Mouse (Mus musculus) liver, embryonic 16.5 days (tissue): ENCODE results near the gene Cdc42bpg. TPM values are rescaled to one million over a fixed set of nuclear protein-coding genes. Genes with fewer than 3 reads are reported as not detected.
A peak's percentile ranks its signal among the peaks of the same experiment; 100 is the strongest.
"Not testable (repeated sequence)": the region's sequence is repeated elsewhere in the genome, so short reads cannot be mapped to it uniquely, and the experiment has no call there.

Experiments
- ATAC-seq: fragments of 200-750 bp; cut with Nextera tagmentation; 2 replicates; pipeline ENCODE4 v1.8.0; 2017; ENCODE audit warnings: low read depth, mild to moderate bottlenecking, moderate number of reproducible peaks, moderate library complexity
- H3K27ac ChIP-seq: fragments of 300-500 bp; sonication (generic); 2 replicates; pipeline ENCODE4 v1.5.1; 2014; ENCODE audit warnings: mild to moderate bottlenecking, low read length
- H3K27me3 ChIP-seq: fragments of 300-500 bp; sonication (generic); 2 replicates; pipeline ENCODE4 v1.6.1; 2014; ENCODE audit warnings: low read depth, low read length, mixed read lengths; ENCODE audit not compliant: control insufficient read depth, insufficient read depth
- H3K36me3 ChIP-seq: fragments of 300-500 bp; sonication (generic); 2 replicates; pipeline ENCODE4 v1.6.1; 2014; ENCODE audit warnings: mild to moderate bottlenecking; ENCODE audit not compliant: control insufficient read depth, insufficient read depth
- H3K4me1 ChIP-seq: fragments of 300-500 bp; sonication (generic); 2 replicates; pipeline ENCODE4 v1.6.1; 2014; ENCODE audit warnings: low read depth, low read length, mixed read lengths; ENCODE audit not compliant: control insufficient read depth
- H3K4me2 ChIP-seq: fragments of 300-500 bp; sonication (generic); 2 replicates; pipeline ENCODE4 v1.6.1; 2014; ENCODE audit warnings: low read depth, low read length, mixed read lengths
- H3K4me3 ChIP-seq: fragments of 300-500 bp; sonication (generic); 2 replicates; pipeline ENCODE4 v1.5.1; 2014; ENCODE audit warnings: low read depth, mild to moderate bottlenecking, low read length
- H3K9ac ChIP-seq: fragments of 300-500 bp; sonication (generic); 2 replicates; pipeline ENCODE4 v1.6.1; 2014; ENCODE audit warnings: low read depth, low read length
- H3K9me3 ChIP-seq: fragments of 300-500 bp; sonication (generic); replicated peaks from 2 replicates; pipeline ENCODE4 v1.6.1; 2016; ENCODE audit warnings: low read length; ENCODE audit not compliant: control insufficient read depth
- WGBS: fragments of 180-500 bp; shearing (Covaris S2); extraction: QIAGEN DNeasy Blood & Tissue Kit; methylation state at CpG from one replicate; pipeline ENCODE4 v1.1.7; 2014; ENCODE audit not compliant: insufficient replicate concordance; 5-methylcytosine and 5-hydroxymethylcytosine counted together
- polyA plus RNA-seq: library from polyadenylated mRNA; unstranded; fragments of >200 nt; fragmentation: Nextera tagmentation; extraction: Ambion mirVana; gene quantifications from 2 replicates; pipeline ENCODE4 v1.2.1, GENCODE M21; 2015

Gene Cdc42bpg
- polyA plus RNA-seq, 1 experiment from 2014 or later, result 0.34 TPM

- peak overlapping the region; percentile 96; the same call in 1 of the 2 replicates for H3K4me2 ChIP-seq
- H3K27ac ChIP-seq, result no peak overlapping the region
These were observed 1.7 kb downstream of the Cdc42bpg start for GRCm38 (mm10) chr19:6307733-6308531.

GRCm38 (mm10) chr19:6310181-6310580, 3.9 kb downstream of the Cdc42bpg start:
- H3K4me3 ChIP-seq, result no peak overlapping the region
- H3K36me3 ChIP-seq, result peaks cover 2% of the 10 kb centered on the region; the same call in 1 of the 2 replicates
- H3K4me2 ChIP-seq, result no peak overlapping the region
- no peaks in the 10 kb centered on the region for H3K9me3 ChIP-seq
- no peaks in the 10 kb centered on the region for H3K27me3 ChIP-seq
- no peak overlapping the region for H3K27ac ChIP-seq
- 81% methylated on average over 5 of the region's 5 CpGs for WGBS
- H3K9ac ChIP-seq, result no peak overlapping the region
- ATAC-seq, result no peak
- H3K4me1 ChIP-seq, result peaks cover 15% of the 10 kb centered on the region

More at GRCm38 (mm10) chr19:6307733-6308531, 1.7 kb downstream of the Cdc42bpg start:
- Histone ChIP-seq H3K36me3 (no peaks in the 10 kb centered on the region), H3K27me3 (no peaks in the 10 kb centered on the region), H3K4me1 (peaks cover 32% of the 10 kb centered on the region), H3K4me3 (no peak overlapping the region), H3K9me3 (no peaks in the 10 kb centered on the region), H3K9ac (no peak overlapping the region)
- ATAC-seq, result peak; percentile 12; the same call in 1 of the 2 replicates
- WGBS, result 64% methylated on average over 9 of the region's 9 CpGs

GRCm38 (mm10) chr19:6311783-6312182, 5.5 kb downstream of the Cdc42bpg start:
- not testable (repeated sequence) for H3K9ac ChIP-seq, H3K27me3 ChIP-seq, H3K4me3 ChIP-seq, H3K36me3 ChIP-seq, H3K27ac ChIP-seq, H3K9me3 ChIP-seq, H3K4me1 ChIP-seq, ATAC-seq, H3K4me2 ChIP-seq
- 68% methylated on average over 3 of the region's 3 CpGs for WGBS

- H3K27me3 ChIP-seq, result no peaks in the 10 kb centered on the region
- no peak overlapping the region for H3K4me2 ChIP-seq
- no peak overlapping the region for H3K4me3 ChIP-seq
- H3K9me3 ChIP-seq, result no peaks in the 10 kb centered on the region
- no peaks in the 10 kb centered on the region for H3K4me1 ChIP-seq
- H3K27ac ChIP-seq, result no peak overlapping the region
- no peak for ATAC-seq
- WGBS, result 83% methylated on average over 8 of the region's 8 CpGs
- H3K36me3 ChIP-seq, result peaks cover 7% of the 10 kb centered on the region
- H3K9ac ChIP-seq, result no peak overlapping the region
These were observed 7.5 kb downstream of the Cdc42bpg start for GRCm38 (mm10) chr19:6313796-6314195.

- Histone ChIP-seq H3K4me3 (no peak overlapping the region), H3K9ac (no peak overlapping the region), H3K27me3 (no peaks in the 10 kb centered on the region), H3K4me1 (no peaks in the 10 kb centered on the region), H3K9me3 (no peaks in the 10 kb centered on the region), H3K27ac (no peak overlapping the region), H3K36me3 (peaks cover 9% of the 10 kb centered on the region), H3K4me2 (no peak overlapping the region)
- 66% methylated on average over 8 of the region's 8 CpGs for WGBS
- ATAC-seq, result no peak
These were observed 8.3 kb downstream of the Cdc42bpg start for GRCm38 (mm10) chr19:6314513-6314912.

- no peaks in the 10 kb centered on the region for H3K4me1 ChIP-seq
- no peak overlapping the region for H3K27ac ChIP-seq
- no peak overlapping the region for H3K4me3 ChIP-seq
- no peak overlapping the region for H3K4me2 ChIP-seq
- peaks cover 9% of the 10 kb centered on the region for H3K36me3 ChIP-seq
- no peak overlapping the region for H3K9ac ChIP-seq
- no peaks in the 10 kb centered on the region for H3K27me3 ChIP-seq
- WGBS, result 79% methylated on average over 14 of the region's 14 CpGs
- H3K9me3 ChIP-seq, result no peaks in the 10 kb centered on the region
- no peak for ATAC-seq
These were observed 9.3 kb downstream of the Cdc42bpg start for GRCm38 (mm10) chr19:6315573-6315972.

- 80% methylated on average over 12 of the region's 12 CpGs for WGBS
- no peak for ATAC-seq
- no peak overlapping the region for H3K4me3 ChIP-seq
- no peaks in the 10 kb centered on the region; the same call in 1 of the 2 replicates for H3K4me1 ChIP-seq
- H3K27ac ChIP-seq, result no peak overlapping the region
- H3K36me3 ChIP-seq, result peaks cover 9% of the 10 kb centered on the region
- H3K27me3 ChIP-seq, result no peaks in the 10 kb centered on the region
- H3K9ac ChIP-seq, result no peak overlapping the region
- no peak overlapping the region for H3K4me2 ChIP-seq
- H3K9me3 ChIP-seq, result no peaks in the 10 kb centered on the region
These were observed 11.9 kb downstream of the Cdc42bpg start for GRCm38 (mm10) chr19:6318145-6318544.

GRCm38 (mm10) chr19:6321358-6321757, 15.1 kb downstream of the Cdc42bpg start:
- Histone ChIP-seq H3K9ac (no peak overlapping the region), H3K4me2 (no peak overlapping the region), H3K27me3 (no peaks in the 10 kb centered on the region), H3K4me1 (no peaks in the 10 kb centered on the region; the same call in 1 of the 2 replicates), H3K27ac (no peak overlapping the region), H3K36me3 (peaks cover 7% of the 10 kb centered on the region; the same call in 1 of the 2 replicates), H3K4me3 (no peak overlapping the region), H3K9me3 (no peaks in the 10 kb centered on the region)
- 60% methylated on average over 8 of the region's 8 CpGs for WGBS
- no peak for ATAC-seq
